In the genomic region with DNA sequence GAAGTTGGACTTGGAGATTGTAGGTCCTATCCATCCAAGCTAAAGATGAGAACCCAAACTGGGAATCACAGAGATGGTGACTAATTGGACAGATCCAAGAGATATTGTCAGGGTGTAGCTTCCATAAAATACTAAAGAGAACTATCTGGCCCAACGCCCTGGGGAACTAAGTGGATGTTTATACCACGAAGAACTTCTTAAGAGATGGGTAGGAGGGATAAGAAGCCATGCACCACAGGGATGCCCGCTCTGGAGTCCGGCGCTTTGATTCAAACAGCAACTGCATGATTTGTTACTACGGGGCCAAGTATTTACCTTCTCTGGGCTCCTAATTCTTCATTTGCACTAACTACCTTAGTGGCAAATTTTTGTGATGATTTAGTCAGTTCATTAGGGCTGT, we compare ENCODE assay signal across 8 mouse cellular contexts. TPM values are rescaled to one million over a fixed set of nuclear protein-coding genes. Genes with fewer than 3 reads are reported as not detected.
DNase-seq lines count a peak whose midpoint lies in the region; ATAC-seq and TF ChIP-seq lines count a peak whose summit lies in the region.

No protein-coding gene starts in this region.

- peak overlapping the region; percentile 54 for H3K4me3 ChIP-seq in cerebellum, adult 2 months (replicated peaks; ENCODE audit: insufficient read depth, low read depth, low read length)
- H3K4me3 ChIP-seq in forebrain, embryonic 13.5 days: peak overlapping the region; percentile 69
- peak overlapping the region; percentile 74 for H3K4me3 ChIP-seq in limb, embryonic 14.5 days (replicated peaks; ENCODE audit: low read length)
- H3K4me3 ChIP-seq in small intestine, adult 2 months (ENCODE audit: low read depth, low read length): peak overlapping the region; percentile 61

- under 1% methylated on average over 6 of the region's 6 CpGs for WGBS in cerebellum, adult 2 months
- 3% methylated on average over 6 of the region's 6 CpGs for WGBS in forebrain, embryonic 13.5 days
- 7% methylated on average over 6 of the region's 6 CpGs for WGBS in limb, embryonic 14.5 days
- 10% methylated on average over 6 of the region's 6 CpGs for WGBS in small intestine, adult 2 months

- no peak for TF ChIP-seq POLR2A in cerebellum, adult 2 months (IDR thresholded peaks at IDR 0.05; ENCODE audit: borderline replicate concordance, insufficient read depth, low read length)
- TF ChIP-seq POLR2A in limb, embryonic 14.5 days (IDR thresholded peaks at IDR 0.05; ENCODE audit: borderline replicate concordance, extremely low read depth, insufficient read depth, insufficient read length): no peak
- no peak for TF ChIP-seq POLR2A in small intestine, adult 2 months (IDR thresholded peaks at IDR 0.05; ENCODE audit: low read depth, low read length)

- DNase-seq in cerebellum, adult 2 months: no peak
- no peak for DNase-seq in cerebellum, postnatal 36 days
- peak; percentile 37 for DNase-seq in 3T3-L1 (ENCODE audit: low read depth, low spot score)
- DNase-seq in limb, embryonic 14.5 days (ENCODE audit: low spot score): peak; percentile 3
- no peak for DNase-seq in right cerebral cortex, postnatal 36 days (ENCODE audit: low spot score in 2 of 2)
- DNase-seq in c-Kit-positive CD71-positive TER-119-positive erythroid progenitor cells, embryonic 14.5 days (ENCODE audit: low spot score): no peak

- ATAC-seq in forebrain, embryonic 13.5 days: peak; percentile 39
- no peak for ATAC-seq in limb, embryonic 14.5 days (ENCODE audit: low FRiP score, low read depth)

- TF ChIP-seq CTCF in cerebellum, adult 2 months (IDR thresholded peaks at IDR 0.05; ENCODE audit: borderline replicate concordance, insufficient read depth, low read depth, low read length): no peak
- no peak for TF ChIP-seq CTCF in small intestine, adult 2 months (IDR thresholded peaks at IDR 0.05; ENCODE audit: extremely low read depth, insufficient read length, insufficient replicate concordance, low read depth, low read length)

- peak overlapping the region; percentile 63 for H3K4me2 ChIP-seq in forebrain, embryonic 13.5 days
- peak overlapping the region; percentile 55 for H3K4me2 ChIP-seq in limb, embryonic 14.5 days (replicated peaks; ENCODE audit: low read depth, low read length, severe bottlenecking)

- H3K27ac ChIP-seq in cerebellum, adult 2 months (ENCODE audit: insufficient read depth, low read length): peak overlapping the region; percentile 8; the same call in 1 of the 2 replicates
- peak overlapping the region; percentile 63 for H3K27ac ChIP-seq in forebrain, embryonic 13.5 days
- no peak overlapping the region for H3K27ac ChIP-seq in limb, embryonic 14.5 days (replicated peaks; ENCODE audit: low read depth, low read length)
- H3K27ac ChIP-seq in small intestine, adult 2 months (ENCODE audit: insufficient read depth, low read depth, low read length): no peak overlapping the region

- no peaks in the 10 kb centered on the region for H3K9me3 ChIP-seq in forebrain, embryonic 13.5 days (replicated peaks)
- no peaks in the 10 kb centered on the region for H3K9me3 ChIP-seq in limb, embryonic 14.5 days (ENCODE audit: control insufficient read depth, low read length)

- H3K4me1 ChIP-seq in cerebellum, adult 2 months (ENCODE audit: control insufficient read depth, insufficient read depth, low read length): no peaks in the 10 kb centered on the region; the same call in 1 of the 2 replicates
- peaks cover 12% of the 10 kb centered on the region for H3K4me1 ChIP-seq in forebrain, embryonic 13.5 days
- H3K4me1 ChIP-seq in limb, embryonic 14.5 days (ENCODE audit: control insufficient read depth, insufficient read depth, low read length): 0 out of 2 replicates have a peak, but pooled peaks cover 2% of the 10 kb centered on the region
- peaks cover 6% of the 10 kb centered on the region for H3K4me1 ChIP-seq in small intestine, adult 2 months (ENCODE audit: control insufficient read depth, insufficient read depth, insufficient read length, low read length)

- H3K9ac ChIP-seq in forebrain, embryonic 13.5 days: peak overlapping the region; percentile 84
- peak overlapping the region; percentile 78 for H3K9ac ChIP-seq in limb, embryonic 14.5 days (ENCODE audit: low read depth, low read length, severe bottlenecking)

- peaks cover 6% of the 10 kb centered on the region; the same call in 1 of the 2 replicates for H3K36me3 ChIP-seq in forebrain, embryonic 13.5 days (ENCODE audit: poor library complexity, severe bottlenecking)
- no peaks in the 10 kb centered on the region for H3K36me3 ChIP-seq in limb, embryonic 14.5 days (ENCODE audit: control insufficient read depth, insufficient read depth, low read length)
- H3K36me3 ChIP-seq in small intestine, adult 2 months (ENCODE audit: control insufficient read depth, insufficient read depth, low read length): no peaks in the 10 kb centered on the region

- no peaks in the 10 kb centered on the region for H3K27me3 ChIP-seq in cerebellum, adult 2 months (ENCODE audit: control insufficient read depth, insufficient read depth, low read length)
- H3K27me3 ChIP-seq in forebrain, embryonic 13.5 days: no peaks in the 10 kb centered on the region
- no peaks in the 10 kb centered on the region for H3K27me3 ChIP-seq in limb, embryonic 14.5 days (ENCODE audit: control insufficient read depth, insufficient read depth, low read length)
- no peaks in the 10 kb centered on the region for H3K27me3 ChIP-seq in small intestine, adult 2 months (ENCODE audit: control insufficient read depth, insufficient read depth, low read length)

RNA-seq across cellular contexts. Expression of gene Bbs7, which starts 0.6 kb away (rescaled TPM):
- polyA plus RNA-seq in cerebellum, adult 2 months (2012; rRNA removed): 18.6 and 19.0 TPM in 2 replicates
- 20.1 and 20.3 TPM in 2 replicates for polyA plus RNA-seq in forebrain, embryonic 13.5 days (2015; fragmentation: Nextera tagmentation; extraction: Ambion mirVana)
- polyA plus RNA-seq in limb, embryonic 14.5 days (2012; rRNA removed): 10.1 and 14.0 TPM in 2 replicates
- polyA plus RNA-seq in limb, embryonic 14.5 days (2014; fragmentation: Nextera tagmentation; extraction: Ambion mirVana): 11.6 and 12.2 TPM in 2 replicates
- polyA plus RNA-seq in small intestine, adult 2 months (2012; rRNA removed): 0.18 and 0.24 TPM in 2 replicates

RNA-seq across cellular contexts. Expression of gene Ccna2, which starts 40.7 kb away (rescaled TPM):
- 1.9 and 2.0 TPM in 2 replicates for polyA plus RNA-seq in cerebellum, adult 2 months (2012; rRNA removed)
- polyA plus RNA-seq in forebrain, embryonic 13.5 days (2015; fragmentation: Nextera tagmentation; extraction: Ambion mirVana): 182 and 187 TPM in 2 replicates
- 106 and 112 TPM in 2 replicates for polyA plus RNA-seq in limb, embryonic 14.5 days (2012; rRNA removed)
- 156 and 170 TPM in 2 replicates for polyA plus RNA-seq in limb, embryonic 14.5 days (2014; fragmentation: Nextera tagmentation; extraction: Ambion mirVana)
- 23.9 and 52.2 TPM in 2 replicates for polyA plus RNA-seq in small intestine, adult 2 months (2012; rRNA removed)

Comparison
In these comparisons a context has a peak if more than half of its experiments do, and no peak if none do; other contexts are left out.
1. DNase-seq: peak in 3T3-L1 (single experiment) and limb, embryonic 14.5 days (single experiment); none in cerebellum, adult 2 months (0 of 2), cerebellum, postnatal 36 days (0 of 2), right cerebral cortex, postnatal 36 days (0 of 2) and c-Kit-positive CD71-positive TER-119-positive erythroid progenitor cells, embryonic 14.5 days (single experiment).
2. H3K27ac ChIP-seq: peak in cerebellum, adult 2 months (single experiment) and forebrain, embryonic 13.5 days (single experiment); none in limb, embryonic 14.5 days (single experiment) and small intestine, adult 2 months (single experiment).
3. Peak in every context shown above with its lines, with median percentiles within 50 percentile points of each other: H3K4me3 ChIP-seq.